Mouse (Mus musculus) c-Kit-negative CD71-positive TER-119-positive erythroid progenitor cells, embryonic 14.5 days (primary cell): Measurements from ENCODE around the gene Tmem212.
"Not testable (repeated sequence)": the region's sequence is repeated elsewhere in the genome, so short reads cannot be mapped to it uniquely, and the experiment has no call there.

ENCODE experiments used
- DNase-seq: peaks from one replicate; pipeline ENCODE4 v3.0.0-alpha.2; 2013; ENCODE audit warnings: low read depth, low spot score

Gene Tmem212

GRCm38 (mm10) chr3:27896318-27896892, at the start of gene Tmem212:
Tmem212 (minus strand) TSS chr3:27896368.
- DNase-seq = no peak

- DNase-seq = not testable (repeated sequence)
Measured at GRCm38 (mm10) chr3:27945397-27945796, 49.2 kb upstream of the Tmem212 start.

- DNase-seq = no peak
Measured at GRCm38 (mm10) chr3:27942991-27943390, 46.8 kb upstream of the Tmem212 start.

GRCm38 (mm10) chr3:27941634-27942033, 45.5 kb upstream of the Tmem212 start:
- DNase-seq = no peak

- no peak for DNase-seq
Measured at GRCm38 (mm10) chr3:27938381-27939323, 42.5 kb upstream of the Tmem212 start, which contains the start of gene Pld1. Pld1 (plus strand) TSS chr3:27938695.

GRCm38 (mm10) chr3:27937144-27938110, 41.3 kb upstream of the Tmem212 start:
- no peak for DNase-seq

GRCm38 (mm10) chr3:27936731-27937130, 40.6 kb upstream of the Tmem212 start:
- no peak for DNase-seq

GRCm38 (mm10) chr3:27935644-27936043, 39.5 kb upstream of the Tmem212 start:
- DNase-seq = no peak

- no peak for DNase-seq
Measured at GRCm38 (mm10) chr3:27932391-27932790, 36.2 kb upstream of the Tmem212 start.

- DNase-seq = no peak
Measured at GRCm38 (mm10) chr3:27929219-27929618, 33.1 kb upstream of the Tmem212 start.

- DNase-seq = no peak
Measured at GRCm38 (mm10) chr3:27924037-27924436, 27.9 kb upstream of the Tmem212 start.

- no peak for DNase-seq
Measured at GRCm38 (mm10) chr3:27921268-27922020, 25.3 kb upstream of the Tmem212 start.

GRCm38 (mm10) chr3:27918656-27919436, 22.7 kb upstream of the Tmem212 start:
- no peak for DNase-seq

GRCm38 (mm10) chr3:27909016-27909415, 12.8 kb upstream of the Tmem212 start:
- DNase-seq = no peak

GRCm38 (mm10) chr3:27908316-27908715, 12.1 kb upstream of the Tmem212 start:
- no peak for DNase-seq

- no peak for DNase-seq
Measured at GRCm38 (mm10) chr3:27907301-27907700, 11.1 kb upstream of the Tmem212 start.

- DNase-seq = no peak
Measured at GRCm38 (mm10) chr3:27906647-27907209, 10.6 kb upstream of the Tmem212 start.

GRCm38 (mm10) chr3:27904659-27905330, 8.6 kb upstream of the Tmem212 start:
- no peak for DNase-seq

- DNase-seq = no peak
Measured at GRCm38 (mm10) chr3:27901846-27902245, 5.7 kb upstream of the Tmem212 start.
